Mouse (Mus musculus) thymus, adult 2 months (tissue): ENCODE measurements at regions not wholly inside any gene's neighbourhood (a gene's known extent, or its start where the extent isn't known, plus 50 kb on each side); places are given as distances from the start of the nearest gene placed in this dataset.
"Not testable (repeated sequence)": the region's sequence is repeated elsewhere in the genome, so short reads cannot be mapped to it uniquely, and the experiment has no call there.

Experiments
- CTCF ChIP-seq: fragments of 200-500 bp; IDR thresholded peaks from 2 replicates; pipeline ENCODE4 v1.5.1; 2012; ENCODE audit warnings: mild to moderate bottlenecking, control low read depth, low read length, moderate library complexity, borderline replicate concordance; ENCODE audit not compliant: control insufficient read depth, poor library complexity, insufficient read depth; ENCODE audit errors: extremely low read depth
- POLR2A ChIP-seq: fragments of 200-500 bp; IDR thresholded peaks from 2 replicates; pipeline ENCODE4 v1.6.1; 2012; ENCODE audit warnings: mild to moderate bottlenecking, low read length, control low read depth, moderate library complexity; ENCODE audit not compliant: control insufficient read depth, poor library complexity, insufficient read depth; ENCODE audit errors: extremely low read depth

GRCm38 (mm10) chr4:55630215-55630614 lies 97.9 kb upstream of the Klf4 start:
- not testable (repeated sequence) for TF ChIP-seq POLR2A, CTCF
